Mouse (Mus musculus) limb, embryonic 13.5 days (tissue): ENCODE results near the gene Cpa1. TPM values are rescaled to one million over a fixed set of nuclear protein-coding genes. Genes with fewer than 3 reads are reported as not detected.

Experiments used
- ATAC-seq: fragments of 200-750 bp; cut with Nextera tagmentation; 2 replicates; pipeline ENCODE4 v1.8.0; 2017; ENCODE audit warnings: low read depth, moderate number of reproducible peaks, moderate TSS enrichment; ENCODE audit not compliant: low FRiP score
- H3K27ac ChIP-seq: fragments of 300-500 bp; sonication (generic); 2 replicates; pipeline ENCODE4 v1.5.1; 2015; ENCODE audit warnings: inconsistent platforms, mild to moderate bottlenecking, moderate library complexity
- H3K27me3 ChIP-seq: fragments of 300-500 bp; sonication (generic); 2 replicates; pipeline ENCODE4 v1.6.1; 2015; ENCODE audit warnings: mild to moderate bottlenecking, inconsistent platforms
- H3K36me3 ChIP-seq: fragments of 300-500 bp; sonication (generic); 2 replicates; pipeline ENCODE4 v1.6.1; 2015; ENCODE audit warnings: inconsistent platforms, mild to moderate bottlenecking, moderate library complexity
- H3K4me1 ChIP-seq: fragments of 300-500 bp; sonication (generic); 2 replicates; pipeline ENCODE4 v1.6.1; 2015; ENCODE audit warnings: inconsistent platforms
- H3K4me2 ChIP-seq: fragments of 300-500 bp; sonication (generic); replicated peaks from 2 replicates; pipeline ENCODE4 v1.6.1; 2015; ENCODE audit warnings: inconsistent platforms, mild to moderate bottlenecking, moderate library complexity
- H3K4me3 ChIP-seq: fragments of 300-500 bp; sonication (generic); 2 replicates; pipeline ENCODE4 v1.5.1; 2015; ENCODE audit warnings: moderate library complexity, mild to moderate bottlenecking, inconsistent platforms
- H3K9ac ChIP-seq: fragments of 300-500 bp; sonication (generic); 2 replicates; pipeline ENCODE4 v1.6.1; 2015; ENCODE audit warnings: mild to moderate bottlenecking, inconsistent platforms
- H3K9me3 ChIP-seq: fragments of 300-500 bp; sonication (generic); 2 replicates; pipeline ENCODE4 v1.6.1; 2016; ENCODE audit warnings: inconsistent platforms
- WGBS: fragments of 180-500 bp; shearing (Covaris S2); methylation state at CpG from one replicate; pipeline ENCODE4 v1.1.7; 2015; 5-methylcytosine and 5-hydroxymethylcytosine counted together
- polyA plus RNA-seq: library from polyadenylated mRNA; unstranded; fragments of >200 nt; fragmentation: Nextera tagmentation; extraction: Ambion mirVana; gene quantifications from 2 replicates; pipeline ENCODE4 v1.2.1, GENCODE M21; 2015

The Cpa1 gene
- polyA plus RNA-seq, 1 experiment from 2014 or later = 0.88 TPM

DNA sequence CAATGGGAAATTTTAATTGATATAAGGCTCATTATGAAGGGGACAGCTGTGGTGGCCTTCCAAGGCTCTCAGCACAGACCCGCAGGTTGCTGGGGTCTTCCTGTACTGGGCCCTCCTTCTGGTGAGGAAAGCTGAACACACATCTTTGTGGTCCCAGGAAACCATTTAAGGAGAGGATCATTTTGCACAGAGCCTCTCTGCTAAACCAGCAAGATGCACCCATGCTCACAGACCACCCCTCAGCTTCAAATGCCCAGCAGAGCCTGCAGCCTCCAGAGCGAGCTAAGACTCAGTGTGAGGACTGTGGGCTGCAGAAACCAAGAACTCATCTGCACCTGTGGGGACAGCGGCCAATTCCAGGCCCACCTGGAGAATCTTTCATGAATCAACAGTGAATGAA lies 15.9 kb downstream of the Cpa1 start:
- ATAC-seq = no peak
- peak overlapping the region; percentile 43; the same call in 1 of the 2 replicates for H3K9ac ChIP-seq
- no peaks in the 10 kb centered on the region for H3K9me3 ChIP-seq
- H3K27me3 ChIP-seq = no peaks in the 10 kb centered on the region
- H3K27ac ChIP-seq = peak overlapping the region; percentile 96
- no peak overlapping the region for H3K4me3 ChIP-seq
- 59% methylated on average over 3 of the region's 3 CpGs for WGBS
- H3K36me3 ChIP-seq = peaks cover 15% of the 10 kb centered on the region
- H3K4me1 ChIP-seq = peaks cover 71% of the 10 kb centered on the region
- H3K4me2 ChIP-seq = no peak overlapping the region

DNA sequence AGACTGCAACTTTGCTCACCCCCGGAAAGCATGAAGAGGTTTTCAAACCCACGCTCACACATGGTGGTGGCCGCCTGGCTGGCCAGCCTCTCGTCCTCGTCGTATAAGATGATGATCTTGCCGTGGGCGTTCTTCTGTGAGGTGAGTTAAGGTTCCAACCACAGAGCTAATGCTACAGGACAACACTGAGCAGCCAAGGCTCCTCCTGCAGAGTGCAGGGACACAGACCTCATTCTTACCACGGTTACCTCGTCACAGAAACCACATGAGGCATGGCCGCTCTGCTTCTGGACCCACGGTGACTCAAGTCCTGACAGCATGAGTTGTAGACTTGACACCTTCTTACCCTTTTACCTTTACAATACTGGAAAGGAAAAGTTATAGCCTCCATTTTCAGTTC lies 18.3 kb downstream of the Cpa1 start:
- ATAC-seq = no peak
- Histone ChIP-seq H3K4me3 (no peak overlapping the region), H3K36me3 (peaks cover 15% of the 10 kb centered on the region), H3K27ac (peak overlapping the region; percentile 96), H3K27me3 (no peaks in the 10 kb centered on the region), H3K9me3 (no peaks in the 10 kb centered on the region), H3K9ac (no peak overlapping the region), H3K4me1 (peaks cover 71% of the 10 kb centered on the region), H3K4me2 (no peak overlapping the region)
- 88% methylated on average over 12 of the region's 12 CpGs for WGBS

DNA sequence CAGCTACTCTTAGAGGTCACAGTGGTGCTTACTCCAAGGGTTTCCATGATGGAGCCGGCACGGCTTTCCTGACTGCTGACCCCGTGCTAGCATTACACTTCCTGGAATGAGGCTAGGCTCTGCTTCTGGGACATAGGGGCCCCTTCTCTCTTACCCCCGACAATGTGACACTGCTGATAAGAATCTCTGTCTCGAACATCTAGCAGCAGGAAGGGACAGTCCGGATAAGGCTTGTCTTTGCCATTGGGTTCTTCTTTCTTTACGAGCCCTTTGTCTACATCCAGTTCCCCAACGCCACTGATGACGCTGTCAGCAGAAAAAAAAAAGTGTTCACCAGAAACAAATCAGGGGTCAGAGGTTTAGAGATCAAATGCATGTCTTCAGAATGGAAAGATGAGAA lies 19.6 kb downstream of the Cpa1 start:
- Histone ChIP-seq H3K4me1 (peaks cover 60% of the 10 kb centered on the region), H3K36me3 (peaks cover 15% of the 10 kb centered on the region), H3K4me2 (no peak overlapping the region), H3K27me3 (no peaks in the 10 kb centered on the region), H3K4me3 (no peak overlapping the region), H3K27ac (no peak overlapping the region), H3K9ac (no peak overlapping the region), H3K9me3 (no peaks in the 10 kb centered on the region)
- 77% methylated on average over 9 of the region's 9 CpGs for WGBS
- ATAC-seq = no peak

DNA sequence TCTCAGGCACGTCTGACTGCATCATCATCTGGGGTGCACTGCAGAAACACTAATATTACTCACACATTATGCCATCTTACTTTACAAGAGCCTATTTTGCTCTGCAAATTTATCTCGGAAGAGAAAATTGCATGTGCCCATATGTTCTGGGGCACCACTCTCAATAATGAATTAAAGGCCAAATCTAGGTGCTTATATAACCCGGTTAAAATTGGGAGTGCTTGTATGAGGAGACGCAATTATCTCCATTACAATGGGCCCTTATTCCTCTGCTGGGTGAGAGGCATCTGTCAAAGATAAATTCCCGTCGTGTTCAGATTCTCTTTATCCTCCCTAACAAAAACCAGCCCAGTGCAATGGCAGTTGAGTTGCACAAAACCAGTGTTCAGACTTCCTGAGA lies 25.8 kb downstream of the Cpa1 start:
- 50% methylated on average over 6 of the region's 6 CpGs for WGBS
- Histone ChIP-seq H3K9ac (no peak overlapping the region), H3K27ac (peak overlapping the region; percentile 49; the same call in 1 of the 2 replicates), H3K4me1 (peaks cover 72% of the 10 kb centered on the region), H3K9me3 (no peaks in the 10 kb centered on the region), H3K4me3 (no peak overlapping the region), H3K27me3 (no peaks in the 10 kb centered on the region), H3K4me2 (no peak overlapping the region), H3K36me3 (0 out of 2 replicates have a peak, but pooled peaks cover under 1% of the 10 kb centered on the region)
- no peak for ATAC-seq

DNA sequence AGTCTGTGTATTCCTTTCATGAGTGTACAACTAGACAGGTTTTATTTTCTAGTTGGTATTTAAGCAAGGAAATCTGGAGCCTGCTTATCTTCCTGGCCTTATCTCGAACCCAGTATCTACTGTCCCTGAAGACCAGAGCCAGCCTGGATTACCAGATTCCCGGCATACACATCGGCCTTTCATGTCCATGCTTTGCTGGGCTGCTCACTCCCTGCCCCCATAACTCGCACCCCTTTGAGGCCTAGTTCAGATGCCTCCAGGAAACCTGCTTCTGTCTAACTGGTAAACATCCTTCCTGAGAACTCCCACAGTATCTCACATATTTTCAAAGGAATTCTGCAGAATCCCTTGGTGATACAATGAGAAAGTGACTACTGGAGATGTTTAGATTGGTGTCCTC lies 26.3 kb downstream of the Cpa1 start:
- no peaks in the 10 kb centered on the region for H3K9me3 ChIP-seq
- no peaks in the 10 kb centered on the region for H3K36me3 ChIP-seq
- peak overlapping the region; percentile 49; the same call in 1 of the 2 replicates for H3K27ac ChIP-seq
- no peak overlapping the region for H3K4me2 ChIP-seq
- ATAC-seq = no peak
- 38% methylated on average over 4 of the region's 4 CpGs for WGBS
- H3K4me3 ChIP-seq = no peak overlapping the region
- no peak overlapping the region for H3K9ac ChIP-seq
- H3K27me3 ChIP-seq = no peaks in the 10 kb centered on the region
- H3K4me1 ChIP-seq = peaks cover 71% of the 10 kb centered on the region

DNA sequence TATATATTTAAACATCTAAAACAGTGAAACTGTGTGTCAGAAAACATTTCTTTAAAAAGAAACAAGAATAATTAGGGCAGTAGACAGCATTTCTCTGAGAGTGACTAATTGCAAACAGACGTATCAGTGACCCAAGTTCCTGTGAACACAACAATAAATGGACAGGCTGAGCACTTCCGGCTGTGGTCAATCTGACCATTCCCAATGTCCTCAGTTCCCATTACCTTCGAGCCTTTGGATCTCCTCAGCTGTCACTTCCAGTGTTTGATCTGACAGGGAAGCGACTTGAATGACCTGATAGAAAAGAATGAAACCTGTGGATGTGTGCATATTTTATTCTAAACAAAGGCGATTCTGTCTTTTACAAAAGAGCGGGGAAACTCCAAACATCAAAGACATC lies 27.0 kb downstream of the Cpa1 start:
- no peak overlapping the region for H3K9ac ChIP-seq
- WGBS = 33% methylated on average over 6 of the region's 6 CpGs
- no peaks in the 10 kb centered on the region for H3K27me3 ChIP-seq
- H3K36me3 ChIP-seq = no peaks in the 10 kb centered on the region
- no peak for ATAC-seq
- peaks cover 69% of the 10 kb centered on the region for H3K4me1 ChIP-seq
- H3K4me2 ChIP-seq = no peak overlapping the region
- H3K9me3 ChIP-seq = no peaks in the 10 kb centered on the region
- no peak overlapping the region for H3K4me3 ChIP-seq
- peak overlapping the region; percentile 49; the same call in 1 of the 2 replicates for H3K27ac ChIP-seq

- 27% methylated on average over 5 of the region's 5 CpGs for WGBS
- Histone ChIP-seq H3K4me3 (no peak overlapping the region), H3K9me3 (no peaks in the 10 kb centered on the region), H3K9ac (no peak overlapping the region), H3K36me3 (no peaks in the 10 kb centered on the region), H3K27me3 (no peaks in the 10 kb centered on the region), H3K4me2 (no peak overlapping the region), H3K27ac (peak overlapping the region; percentile 69), H3K4me1 (peaks cover 68% of the 10 kb centered on the region)
- peak; percentile 28; the same call in 1 of the 2 replicates for ATAC-seq
These were observed 28.6 kb downstream of the Cpa1 start for GRCm38 (mm10) chr6:30667585-30667984.

- H3K9ac ChIP-seq = no peak overlapping the region
- peaks cover 85% of the 10 kb centered on the region for H3K4me1 ChIP-seq
- ATAC-seq = no peak
- no peaks in the 10 kb centered on the region for H3K36me3 ChIP-seq
- H3K27me3 ChIP-seq = no peaks in the 10 kb centered on the region
- no peaks in the 10 kb centered on the region for H3K9me3 ChIP-seq
- H3K4me3 ChIP-seq = no peak overlapping the region
- no peak overlapping the region for H3K4me2 ChIP-seq
- peak overlapping the region; percentile 39 for H3K27ac ChIP-seq
- 41% methylated on average over 5 of the region's 5 CpGs for WGBS
These were observed 32.7 kb downstream of the Cpa1 start for GRCm38 (mm10) chr6:30671696-30672095.

GRCm38 (mm10) chr6:30673764-30674561 lies 34.9 kb downstream of the Cpa1 start:
- no peaks in the 10 kb centered on the region for H3K27me3 ChIP-seq
- H3K4me2 ChIP-seq = peak overlapping the region; percentile 55
- H3K4me1 ChIP-seq = peaks cover 74% of the 10 kb centered on the region
- WGBS = 9% methylated on average over 14 of the region's 14 CpGs
- H3K36me3 ChIP-seq = peaks cover 3% of the 10 kb centered on the region; the same call in 1 of the 2 replicates
- H3K9me3 ChIP-seq = no peaks in the 10 kb centered on the region
- peak overlapping the region; percentile 17 for H3K4me3 ChIP-seq
- H3K27ac ChIP-seq = peak overlapping the region; percentile 100
- 0 out of 2 replicates have a peak, but pooled peaks have one; percentile 21 for ATAC-seq
- peak overlapping the region; percentile 52 for H3K9ac ChIP-seq

- peak overlapping the region; percentile 100 for H3K27ac ChIP-seq
- peaks cover 73% of the 10 kb centered on the region for H3K4me1 ChIP-seq
- H3K9ac ChIP-seq = peak overlapping the region; percentile 77
- ATAC-seq = peak; percentile 67
- H3K4me2 ChIP-seq = peak overlapping the region; percentile 55
- no peaks in the 10 kb centered on the region for H3K27me3 ChIP-seq
- H3K9me3 ChIP-seq = no peaks in the 10 kb centered on the region
- H3K4me3 ChIP-seq = peak overlapping the region; percentile 19
- WGBS = 19% methylated on average over 9 of the region's 9 CpGs
- peaks cover 3% of the 10 kb centered on the region; the same call in 1 of the 2 replicates for H3K36me3 ChIP-seq
These were observed 35.8 kb downstream of the Cpa1 start for GRCm38 (mm10) chr6:30674714-30675280.

DNA sequence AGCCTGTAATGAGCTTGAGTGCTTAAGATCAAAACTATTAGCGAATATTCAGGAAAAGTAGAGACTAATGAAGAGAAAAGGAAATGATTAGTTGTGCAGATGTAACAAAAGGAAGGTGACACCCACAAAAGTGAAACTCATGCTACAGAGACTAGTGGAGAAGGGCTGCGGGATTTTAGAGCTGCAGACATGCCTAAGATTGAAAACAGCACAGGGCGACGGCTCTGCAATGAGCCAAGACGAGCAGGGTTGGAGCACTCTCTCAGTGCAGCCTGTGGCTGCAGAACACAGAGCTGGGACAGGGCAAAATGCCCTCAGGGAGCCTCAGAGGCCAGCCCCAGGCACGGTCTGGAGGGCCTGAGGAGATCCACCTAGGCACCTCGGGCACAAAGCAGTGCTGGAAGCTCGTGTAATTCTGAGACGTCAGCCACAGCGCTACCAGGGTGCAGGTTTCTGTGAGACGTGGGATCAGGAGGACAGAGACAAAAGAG lies 36.3 kb downstream of the Cpa1 start:
- Histone ChIP-seq H3K4me3 (peak overlapping the region; percentile 19), H3K36me3 (peaks cover 3% of the 10 kb centered on the region), H3K9ac (peak overlapping the region; percentile 77), H3K9me3 (no peaks in the 10 kb centered on the region), H3K27ac (peak overlapping the region; percentile 100), H3K4me1 (peaks cover 77% of the 10 kb centered on the region), H3K27me3 (no peaks in the 10 kb centered on the region), H3K4me2 (peak overlapping the region; percentile 55)
- 9% methylated on average over 11 of the region's 11 CpGs for WGBS
- ATAC-seq = peak; percentile 64; the same call in 1 of the 2 replicates

DNA sequence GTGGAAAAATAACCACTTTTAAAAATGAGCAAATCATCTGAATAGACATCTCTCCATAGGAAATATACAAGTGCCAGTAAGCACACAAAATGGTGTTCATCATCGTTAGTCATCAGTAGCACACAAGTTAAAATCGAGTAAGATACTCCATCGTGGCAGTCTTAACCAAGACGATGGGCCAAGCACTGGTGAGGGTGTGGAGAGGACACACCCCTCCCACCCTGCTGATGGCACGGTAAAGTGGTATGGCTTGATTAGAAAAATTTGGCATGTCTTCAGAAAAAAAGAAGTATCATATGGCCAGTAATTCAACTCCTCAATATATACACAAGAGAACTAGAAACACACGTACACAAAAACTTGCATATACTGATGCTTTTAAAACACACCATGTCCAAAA lies 37.5 kb downstream of the Cpa1 start:
- no peaks in the 10 kb centered on the region for H3K9me3 ChIP-seq
- H3K27me3 ChIP-seq = no peaks in the 10 kb centered on the region
- H3K4me1 ChIP-seq = peaks cover 79% of the 10 kb centered on the region
- H3K4me2 ChIP-seq = no peak overlapping the region
- H3K36me3 ChIP-seq = peaks cover 3% of the 10 kb centered on the region
- peak overlapping the region; percentile 100 for H3K27ac ChIP-seq
- H3K9ac ChIP-seq = no peak overlapping the region
- no peak overlapping the region for H3K4me3 ChIP-seq
- 80% methylated on average over 6 of the region's 6 CpGs for WGBS
- no peak for ATAC-seq
